ENCODE assay signal across 8 mouse cellular contexts in the genomic region with DNA sequence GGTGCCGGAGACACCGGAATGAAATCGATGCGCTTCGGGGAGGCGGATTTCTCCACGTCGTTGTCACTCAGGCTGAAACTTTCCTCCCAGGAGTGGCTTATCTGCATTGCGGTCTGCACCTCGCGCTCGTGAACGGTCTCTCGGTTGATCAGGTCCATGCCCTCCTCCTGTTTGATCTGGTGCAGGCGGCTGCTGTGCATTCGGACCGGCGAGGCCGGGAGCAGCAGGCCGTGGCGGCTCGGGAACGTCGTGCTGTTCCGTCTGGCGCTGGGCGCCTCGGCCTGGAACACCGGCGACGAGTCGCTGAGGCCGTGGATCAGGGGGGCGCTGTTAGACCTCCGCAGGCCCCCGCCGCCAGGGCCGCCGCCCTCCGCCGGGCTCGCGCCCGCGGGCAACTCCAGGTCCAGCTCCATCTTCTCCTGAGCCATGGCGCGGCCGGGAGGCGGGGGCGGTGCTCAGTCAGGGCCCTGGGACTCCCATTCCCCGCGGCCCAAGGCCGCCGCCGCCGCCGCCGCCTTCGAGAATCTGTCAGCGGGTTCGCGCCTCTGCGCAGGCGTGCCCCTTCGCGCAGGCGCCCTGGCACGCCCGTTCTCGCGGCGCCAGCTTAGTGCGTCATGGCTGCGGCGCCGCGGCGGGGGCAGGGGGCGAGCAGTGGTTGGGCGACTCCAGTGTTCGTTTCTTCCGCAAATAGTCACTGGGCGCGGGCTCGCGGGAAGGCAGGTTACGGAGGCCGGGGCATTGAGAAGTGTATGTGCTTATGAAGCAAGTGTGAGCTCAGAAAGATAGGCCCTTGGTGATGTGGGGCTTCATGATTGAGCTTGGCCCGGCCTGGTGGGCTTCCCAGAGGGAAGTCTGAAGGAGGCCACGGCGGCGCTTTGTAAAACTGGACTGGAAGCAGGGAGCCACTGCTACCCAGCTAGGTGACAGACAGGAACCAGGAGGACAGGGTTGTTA. TPM values are rescaled to one million over a fixed set of nuclear protein-coding genes. Genes with fewer than 3 reads are reported as not detected.
DNase-seq lines count a peak whose midpoint lies in the region; ATAC-seq lines count a peak whose summit lies in the region.

A gene (minus strand): TSS at position 428 of the 954 bp plus-strand sequence.

- ATAC-seq in common myeloid progenitor, adult 5-6 weeks (replicated peaks; ENCODE audit: low read depth, poor library complexity, severe bottlenecking): peak; percentile 94

- no peaks in the 10 kb centered on the region for H3K9me3 ChIP-seq in megakaryocyte, embryonic 14.5 days

- H3K4me3 ChIP-seq in megakaryocyte, embryonic 14.5 days (replicated peaks): peak within 1 kb of the TSS; percentile 97

- DNase-seq in ZHBTc4 (ENCODE audit: low read depth, low spot score): peak; percentile 98
- peak; percentile 78 to 85 for DNase-seq in gastrocnemius, adult 8-10 months (ENCODE audit: low spot score in 2 of 2)
- peak; percentile 49 for DNase-seq in hindlimb bud, embryonic 11.5 days (ENCODE audit: extremely low spot score, low read depth, low spot score)
- peak; percentile 81 to 86 for DNase-seq in left cerebral cortex, adult 8-10 months (ENCODE audit: low spot score in 2 of 2)
- DNase-seq in right cerebral cortex, postnatal 10 days (ENCODE audit: low spot score in 2 of 2): peak; percentile 94 to 95
- peak; percentile 93 for DNase-seq in urinary bladder, postnatal 25 days (ENCODE audit: low spot score)

- H3K4me1 ChIP-seq in megakaryocyte, embryonic 14.5 days: peaks cover 36% of the 10 kb centered on the region

- H3K36me3 ChIP-seq in megakaryocyte, embryonic 14.5 days (replicated peaks; ENCODE audit: low read length): peaks cover 24% of the 10 kb centered on the region

- no peaks in the 10 kb centered on the region for H3K27me3 ChIP-seq in megakaryocyte, embryonic 14.5 days (replicated peaks)

RNA-seq across cellular contexts. Expression of the gene that starts here (rescaled TPM):
- total RNA-seq in common myeloid progenitor, adult 5-6 weeks (2017): 11.7 and 16.3 TPM in 2 replicates
- 10 to 100 TPM; 22.1 to 33.4 (median 28.1) TPM for total RNA-seq in gastrocnemius, adult 8-10 months (2022)
- total RNA-seq in left cerebral cortex, adult 8-10 months (2022): 10 to 100 TPM; 22.3 to 30.1 (median 27.6) TPM
- 16.1 and 22.2 TPM in 2 replicates for polyA plus RNA-seq in megakaryocyte, embryonic 14.5 days (2012; ENCODE audit: insufficient read depth, low replicate concordance)

Comparison
In these comparisons a context has a peak if more than half of its experiments do, and no peak if none do; other contexts are left out.
1. Peak in every context shown above with its lines: DNase-seq, ATAC-seq and H3K4me3 ChIP-seq.